Mouse (Mus musculus): Measurements from ENCODE around the gene Med4. TPM values are rescaled to one million over a fixed set of nuclear protein-coding genes. Genes with fewer than 3 reads are reported as not detected.
A peak's percentile ranks its signal among the peaks of the same experiment; 100 is the strongest.

The Med4 gene
- polyA plus RNA-seq, 1 experiment from 2014 or later, result 43.0 TPM

- WGBS (ENCODE audit: insufficient replicate concordance), result 60% methylated on average over 3 of the region's 3 CpGs
- ATAC-seq, result no peak
- H3K27ac ChIP-seq, result no peak overlapping the region
- no peaks in the 10 kb centered on the region for H3K9me3 ChIP-seq (replicated peaks)
- no peaks in the 10 kb centered on the region for H3K4me1 ChIP-seq
- H3K27me3 ChIP-seq (replicated peaks), result no peaks in the 10 kb centered on the region
- H3K4me2 ChIP-seq, result no peak overlapping the region
- no peaks in the 10 kb centered on the region for H3K36me3 ChIP-seq
- H3K9ac ChIP-seq, result no peak overlapping the region
- H3K4me3 ChIP-seq, result no peak overlapping the region
Measured at GRCm38 (mm10) chr14:73478321-73478720, 31.5 kb upstream of the Med4 start.

- H3K9ac ChIP-seq, result no peak overlapping the region
- no peaks in the 10 kb centered on the region for H3K9me3 ChIP-seq (replicated peaks)
- H3K27ac ChIP-seq, result no peak overlapping the region
- H3K4me3 ChIP-seq, result no peak overlapping the region
- no peak for ATAC-seq
- WGBS (ENCODE audit: insufficient replicate concordance), result 61% methylated on average over 1 of the region's 1 CpGs
- H3K4me2 ChIP-seq, result no peak overlapping the region
- H3K36me3 ChIP-seq, result no peaks in the 10 kb centered on the region
- H3K4me1 ChIP-seq, result no peaks in the 10 kb centered on the region
- no peaks in the 10 kb centered on the region for H3K27me3 ChIP-seq (replicated peaks)
Measured at GRCm38 (mm10) chr14:73479771-73480170, 30.1 kb upstream of the Med4 start.

- Histone ChIP-seq H3K4me2 (no peak overlapping the region), H3K9me3 (replicated peaks) (no peaks in the 10 kb centered on the region), H3K4me1 (no peaks in the 10 kb centered on the region), H3K9ac (no peak overlapping the region), H3K4me3 (no peak overlapping the region), H3K36me3 (no peaks in the 10 kb centered on the region), H3K27me3 (replicated peaks) (no peaks in the 10 kb centered on the region), H3K27ac (no peak overlapping the region)
- no peak for ATAC-seq
- 68% methylated on average over 5 of the region's 5 CpGs for WGBS (ENCODE audit: insufficient replicate concordance)
Measured at GRCm38 (mm10) chr14:73483516-73484229, 26.2 kb upstream of the Med4 start.

GRCm38 (mm10) chr14:73484366-73485110 lies 25.3 kb upstream of the Med4 start:
- Histone ChIP-seq H3K4me2 (no peak overlapping the region), H3K36me3 (no peaks in the 10 kb centered on the region), H3K9me3 (replicated peaks) (no peaks in the 10 kb centered on the region), H3K4me3 (no peak overlapping the region), H3K27me3 (replicated peaks) (no peaks in the 10 kb centered on the region), H3K27ac (no peak overlapping the region), H3K4me1 (no peaks in the 10 kb centered on the region), H3K9ac (no peak overlapping the region)
- WGBS (ENCODE audit: insufficient replicate concordance), result 48% methylated on average over 3 of the region's 3 CpGs
- no peak for ATAC-seq

- Histone ChIP-seq H3K4me2 (no peak overlapping the region), H3K4me1 (no peaks in the 10 kb centered on the region), H3K4me3 (no peak overlapping the region), H3K9me3 (replicated peaks) (no peaks in the 10 kb centered on the region), H3K36me3 (no peaks in the 10 kb centered on the region), H3K27ac (no peak overlapping the region), H3K9ac (no peak overlapping the region), H3K27me3 (replicated peaks) (no peaks in the 10 kb centered on the region)
- ATAC-seq, result no peak
- 48% methylated on average over 5 of the region's 5 CpGs for WGBS (ENCODE audit: insufficient replicate concordance)
Measured at GRCm38 (mm10) chr14:73486641-73487040, 23.2 kb upstream of the Med4 start.

- no peak for ATAC-seq
- H3K27ac ChIP-seq, result no peak overlapping the region
- no peak overlapping the region for H3K4me2 ChIP-seq
- no peaks in the 10 kb centered on the region for H3K36me3 ChIP-seq
- H3K27me3 ChIP-seq (replicated peaks), result no peaks in the 10 kb centered on the region
- no peaks in the 10 kb centered on the region for H3K9me3 ChIP-seq (replicated peaks)
- WGBS (ENCODE audit: insufficient replicate concordance), result 87% methylated on average over 6 of the region's 6 CpGs
- H3K9ac ChIP-seq, result no peak overlapping the region
- peaks cover 5% of the 10 kb centered on the region for H3K4me1 ChIP-seq
- H3K4me3 ChIP-seq, result no peak overlapping the region
Measured at GRCm38 (mm10) chr14:73493356-73493755, 16.5 kb upstream of the Med4 start.

- no peaks in the 10 kb centered on the region for H3K36me3 ChIP-seq
- no peak overlapping the region for H3K9ac ChIP-seq
- ATAC-seq, result 0 out of 2 replicates have a peak, but pooled peaks have one; percentile 30
- no peaks in the 10 kb centered on the region for H3K9me3 ChIP-seq (replicated peaks)
- peaks cover 5% of the 10 kb centered on the region for H3K4me1 ChIP-seq
- H3K27ac ChIP-seq, result no peak overlapping the region
- no peak overlapping the region for H3K4me2 ChIP-seq
- no peak overlapping the region for H3K4me3 ChIP-seq
- no peaks in the 10 kb centered on the region for H3K27me3 ChIP-seq (replicated peaks)
- WGBS (ENCODE audit: insufficient replicate concordance), result 39% methylated on average over 6 of the region's 6 CpGs
Measured at GRCm38 (mm10) chr14:73494122-73494521, 15.7 kb upstream of the Med4 start.

GRCm38 (mm10) chr14:73495753-73496152 lies 14.1 kb upstream of the Med4 start:
- WGBS (ENCODE audit: insufficient replicate concordance), result 66% methylated on average over 7 of the region's 7 CpGs
- Histone ChIP-seq H3K4me3 (no peak overlapping the region), H3K4me2 (no peak overlapping the region), H3K9ac (no peak overlapping the region), H3K27ac (no peak overlapping the region), H3K36me3 (no peaks in the 10 kb centered on the region), H3K27me3 (replicated peaks) (no peaks in the 10 kb centered on the region), H3K4me1 (peaks cover 5% of the 10 kb centered on the region), H3K9me3 (replicated peaks) (no peaks in the 10 kb centered on the region)
- no peak for ATAC-seq

- no peak overlapping the region for H3K4me2 ChIP-seq
- no peak overlapping the region for H3K4me3 ChIP-seq
- no peaks in the 10 kb centered on the region for H3K9me3 ChIP-seq (replicated peaks)
- peaks cover 4% of the 10 kb centered on the region for H3K4me1 ChIP-seq
- no peak for ATAC-seq
- H3K36me3 ChIP-seq, result no peaks in the 10 kb centered on the region
- no peak overlapping the region for H3K9ac ChIP-seq
- H3K27me3 ChIP-seq (replicated peaks), result no peaks in the 10 kb centered on the region
- H3K27ac ChIP-seq, result no peak overlapping the region
- WGBS (ENCODE audit: insufficient replicate concordance), result 76% methylated on average over 9 of the region's 9 CpGs
Measured at GRCm38 (mm10) chr14:73501283-73501682, 8.5 kb upstream of the Med4 start.

GRCm38 (mm10) chr14:73501721-73502120 lies 8.1 kb upstream of the Med4 start:
- ATAC-seq, result no peak
- no peaks in the 10 kb centered on the region for H3K27me3 ChIP-seq (replicated peaks)
- no peaks in the 10 kb centered on the region for H3K36me3 ChIP-seq
- H3K4me1 ChIP-seq, result peaks cover 8% of the 10 kb centered on the region
- WGBS (ENCODE audit: insufficient replicate concordance), result 69% methylated on average over 6 of the region's 6 CpGs
- no peak overlapping the region for H3K27ac ChIP-seq
- H3K4me2 ChIP-seq, result no peak overlapping the region
- H3K4me3 ChIP-seq, result no peak overlapping the region
- no peaks in the 10 kb centered on the region for H3K9me3 ChIP-seq (replicated peaks)
- H3K9ac ChIP-seq, result no peak overlapping the region

GRCm38 (mm10) chr14:73502591-73503184 lies 7.1 kb upstream of the Med4 start:
- no peak for ATAC-seq
- Histone ChIP-seq H3K9me3 (replicated peaks) (no peaks in the 10 kb centered on the region), H3K4me3 (no peak overlapping the region), H3K4me1 (peaks cover 11% of the 10 kb centered on the region), H3K36me3 (no peaks in the 10 kb centered on the region), H3K27me3 (replicated peaks) (no peaks in the 10 kb centered on the region), H3K4me2 (no peak overlapping the region), H3K9ac (no peak overlapping the region), H3K27ac (no peak overlapping the region)
- WGBS (ENCODE audit: insufficient replicate concordance), result 47% methylated on average over 7 of the region's 7 CpGs

- no peak overlapping the region for H3K4me2 ChIP-seq
- no peaks in the 10 kb centered on the region for H3K9me3 ChIP-seq (replicated peaks)
- no peak overlapping the region for H3K9ac ChIP-seq
- H3K4me1 ChIP-seq, result peaks cover 16% of the 10 kb centered on the region
- H3K27ac ChIP-seq, result no peak overlapping the region
- no peaks in the 10 kb centered on the region for H3K27me3 ChIP-seq (replicated peaks)
- WGBS (ENCODE audit: insufficient replicate concordance), result 50% methylated on average over 13 of the region's 13 CpGs
- H3K4me3 ChIP-seq, result no peak overlapping the region
- no peak for ATAC-seq
- H3K36me3 ChIP-seq, result no peaks in the 10 kb centered on the region
Measured at GRCm38 (mm10) chr14:73503237-73503933, 6.4 kb upstream of the Med4 start.
